Mouse (Mus musculus): ENCODE measurements at regions not wholly inside any gene's neighbourhood (a gene's known extent, or its start where the extent isn't known, plus 50 kb on each side); places are given as distances from the start of the nearest gene placed in this dataset.

DNA sequence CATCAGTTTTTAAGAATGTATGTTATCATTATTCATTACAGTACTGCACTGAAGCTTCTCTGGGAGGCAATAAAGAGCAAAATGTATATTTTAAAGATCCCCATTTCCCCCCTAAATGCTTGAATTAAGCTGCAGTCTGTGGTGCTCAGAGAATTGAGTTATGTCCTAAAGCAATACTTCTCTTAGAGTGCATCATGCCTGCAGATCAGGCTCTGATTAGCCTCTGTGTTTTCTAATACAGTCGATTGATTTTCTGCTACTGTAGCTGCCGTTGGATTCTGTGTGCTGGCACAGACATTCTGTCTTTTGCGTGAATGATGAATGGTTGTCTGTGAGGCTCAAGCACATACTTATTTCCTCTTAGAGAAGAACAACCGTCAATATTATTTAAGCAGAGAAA, 505.4 kb downstream of the Pdha2 start:
- H3K4me1 ChIP-seq (ENCODE audit: control insufficient read depth in 1 of 2, insufficient read depth in 2 of 2) = peaks cover 2 to 7% of the 10 kb centered on the region in 2 experiments; a peak in 3 of 4 replicates
- no peak for DNase-seq (ENCODE audit: extremely low read depth)
- H3K4me2 ChIP-seq (ENCODE audit: insufficient read depth, low read depth, poor library complexity, severe bottlenecking) = peak overlapping the region; percentile 29; the same call in 1 of the 2 replicates
- H3K9ac ChIP-seq (ENCODE audit: insufficient read depth, low read depth) = no peak overlapping the region
- no peak overlapping the region for H3K4me3 ChIP-seq (replicated peaks in 1 of 3; ENCODE audit: low read depth in 2 of 3, low read length in 2 of 3, poor library complexity in 1 of 3)
- dilution Hi-C loops (cut with MboI; ENCODE audit: extremely low pct_ligation_motif_present, extremely low pct_unique_long_range_greater_than_20kb, low sequenced_read_pairs) = no loop called here
- no peak overlapping the region for H3K27ac ChIP-seq (ENCODE audit: insufficient read depth, low read depth)
- no peaks in the 10 kb centered on the region for H3K36me3 ChIP-seq (replicated peaks in 1 of 2; ENCODE audit: control insufficient read depth in 1 of 2, insufficient read depth in 1 of 2, low read length in 1 of 2)
- TF ChIP-seq SMC3 (IDR thresholded peaks at IDR 0.05; ENCODE audit: low read depth, low read length) (no peak), ETS1 (conservative IDR thresholded peaks at IDR 0.05; ENCODE audit: low read depth, low read length) (no peak), MAX (IDR thresholded peaks at IDR 0.05; ENCODE audit: low read length) (no peak), EP300 (IDR thresholded peaks at IDR 0.05; ENCODE audit: low read length) (no peak), HCFC1 (IDR thresholded peaks at IDR 0.05; ENCODE audit: low read depth, low read length) (no peak), ZNF384 (IDR thresholded peaks at IDR 0.05; ENCODE audit: low read depth, low read length) (no peak), E2F4 (IDR thresholded peaks at IDR 0.05; ENCODE audit: insufficient replicate concordance, low read depth, low read length) (no peak), UBTF (IDR thresholded peaks at IDR 0.05; ENCODE audit: low read depth, low read length) (no peak), NRF1 (IDR thresholded peaks at IDR 0.05; ENCODE audit: low read depth, low read length) (no peak), MEF2A (IDR thresholded peaks at IDR 0.05; ENCODE audit: borderline replicate concordance, low read depth, low read length) (no peak), PAX5 (IDR thresholded peaks at IDR 0.05; ENCODE audit: low read length) (no peak), BHLHE40 (IDR thresholded peaks at IDR 0.05; ENCODE audit: low read depth, low read length) (no peak), POLR2A (IDR thresholded peaks at IDR 0.05; ENCODE audit: low read depth, low read length) (no peak), NELFE (IDR thresholded peaks at IDR 0.05; ENCODE audit: low read depth, low read length) (no peak), GABPA (IDR thresholded peaks at IDR 0.05; ENCODE audit: insufficient replicate concordance, low read depth, low read length) (no peak), TBP (conservative IDR thresholded peaks at IDR 0.05; ENCODE audit: low read depth, low read length) (no peak)
- no peaks in the 10 kb centered on the region for H3K27me3 ChIP-seq (replicated peaks)
- in situ Hi-C loops (cut with MboI; ENCODE audit: low pct_ligation_motif_present, low pct_unique_long_range_greater_than_20kb, low sequenced_read_pairs) = no loop called here
- H3K79me2 ChIP-seq (replicated peaks; ENCODE audit: control insufficient read depth, extremely low read depth, insufficient read depth, poor library complexity, severe bottlenecking) = no peaks in the 10 kb centered on the region
- H3K9me3 ChIP-seq (replicated peaks; ENCODE audit: low read length) = no peaks in the 10 kb centered on the region

DNA sequence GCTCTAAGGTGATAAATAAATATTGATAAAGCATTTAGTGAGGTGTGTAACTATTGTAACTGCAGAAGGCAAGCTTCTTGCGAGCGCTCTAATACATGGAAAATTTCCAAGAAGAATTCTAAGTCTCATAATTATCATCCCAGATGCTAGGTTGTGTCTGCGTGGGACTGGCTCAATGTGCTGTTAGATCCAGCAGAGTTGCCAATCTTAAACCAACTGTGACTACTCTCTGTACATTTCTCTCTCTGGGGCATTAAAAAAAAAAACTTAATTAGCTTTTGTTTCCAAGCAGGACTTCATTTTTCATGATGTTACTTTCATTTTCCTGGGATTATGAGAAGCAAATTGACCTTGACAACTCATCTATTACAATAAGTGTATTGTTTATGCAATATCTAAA, 506.6 kb downstream of the Pdha2 start:
- Histone ChIP-seq H3K4me1 (ENCODE audit: control insufficient read depth in 1 of 2, insufficient read depth in 2 of 2) (peaks cover 2 to 7% of the 10 kb centered on the region in 2 experiments; a peak in 3 of 4 replicates), H3K4me2 (ENCODE audit: insufficient read depth, low read depth, poor library complexity, severe bottlenecking) (no peak overlapping the region), H3K9ac (ENCODE audit: insufficient read depth, low read depth) (no peak overlapping the region), H3K36me3 (replicated peaks in 1 of 2; ENCODE audit: control insufficient read depth in 1 of 2, insufficient read depth in 1 of 2, low read length in 1 of 2) (no peaks in the 10 kb centered on the region), H3K9me3 (replicated peaks; ENCODE audit: low read length) (no peaks in the 10 kb centered on the region), H3K79me2 (replicated peaks; ENCODE audit: control insufficient read depth, extremely low read depth, insufficient read depth, poor library complexity, severe bottlenecking) (no peaks in the 10 kb centered on the region), H3K27ac (ENCODE audit: insufficient read depth, low read depth) (no peak overlapping the region), H3K4me3 (replicated peaks in 1 of 3; ENCODE audit: low read depth in 2 of 3, low read length in 2 of 3, poor library complexity in 1 of 3) (no peak overlapping the region), H3K27me3 (replicated peaks) (no peaks in the 10 kb centered on the region)
- in situ Hi-C loops (cut with MboI; ENCODE audit: low pct_ligation_motif_present, low pct_unique_long_range_greater_than_20kb, low sequenced_read_pairs) (no loop called here), dilution Hi-C loops (cut with MboI; ENCODE audit: extremely low pct_ligation_motif_present, extremely low pct_unique_long_range_greater_than_20kb, low sequenced_read_pairs) (no loop called here)
- TF ChIP-seq IRF4 (IDR thresholded peaks at IDR 0.05; ENCODE audit: low read depth, low read length) (no peak), CHD2 (IDR thresholded peaks at IDR 0.05; ENCODE audit: low read length) (no peak), NRF1 (IDR thresholded peaks at IDR 0.05; ENCODE audit: low read depth, low read length) (no peak), ELF1 (IDR thresholded peaks at IDR 0.05; ENCODE audit: low read depth, low read length) (no peak)
- DNase-seq (ENCODE audit: extremely low read depth) = no peak

Measured in CH12.LX (cell line).